Mouse (Mus musculus) retina, postnatal 1 day (tissue): ENCODE results near the gene Thap11.

Experiments used
- DNase-seq: peaks from one replicate; pipeline ENCODE4 v3.0.0-alpha.2; 2012

Thap11 gene

GRCm38 (mm10) chr8:105900941-105901616 is 46.1 kb downstream of the Thap11 start:
- DNase-seq: no peak
